Mouse (Mus musculus): ENCODE measurements at regions not wholly inside any gene's neighbourhood (a gene's known extent, or its start where the extent isn't known, plus 50 kb on each side); places are given as distances from the start of the nearest gene placed in this dataset.

DNA sequence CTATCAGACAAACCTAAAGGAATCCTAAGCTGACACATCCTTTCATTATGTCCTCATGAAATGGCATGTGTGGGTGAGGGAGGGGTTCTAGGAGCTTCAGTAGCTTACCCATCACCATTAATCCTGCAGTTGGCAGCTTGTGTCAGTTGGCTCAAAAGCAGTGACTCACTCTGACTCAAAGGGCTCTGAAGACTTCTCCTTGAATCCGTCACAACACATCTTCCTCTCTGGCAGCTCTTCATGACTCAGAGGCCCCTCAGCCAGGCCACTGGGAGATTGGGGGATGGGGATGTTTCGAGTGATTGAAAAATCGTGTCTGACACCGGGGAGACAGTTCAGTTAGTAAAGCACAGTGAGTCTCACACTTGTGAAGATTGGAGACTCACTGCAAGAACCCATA lies 90.2 kb upstream of the Irf2bp2 start:
- TF ChIP-seq CTCF (IDR thresholded peaks at IDR 0.05; ENCODE audit: extremely low read depth, insufficient read length, insufficient replicate concordance, low read depth, low read length) (no peak), POLR2A (IDR thresholded peaks at IDR 0.05; ENCODE audit: low read depth, low read length) (no peak)

Measured in small intestine, adult 2 months (tissue).